Mouse (Mus musculus): Measurements from ENCODE around the gene Scarf2. TPM values are rescaled to one million over a fixed set of nuclear protein-coding genes. Genes with fewer than 3 reads are reported as not detected.

Scarf2 gene
- total RNA-seq, 2 experiments from 2014 or later = 4.7 to 5.4 TPM

GRCm38 (mm10) chr16:17798321-17799180, 1.5 kb downstream of the Scarf2 start:
- peak; percentile 73 for DNase-seq

DNA sequence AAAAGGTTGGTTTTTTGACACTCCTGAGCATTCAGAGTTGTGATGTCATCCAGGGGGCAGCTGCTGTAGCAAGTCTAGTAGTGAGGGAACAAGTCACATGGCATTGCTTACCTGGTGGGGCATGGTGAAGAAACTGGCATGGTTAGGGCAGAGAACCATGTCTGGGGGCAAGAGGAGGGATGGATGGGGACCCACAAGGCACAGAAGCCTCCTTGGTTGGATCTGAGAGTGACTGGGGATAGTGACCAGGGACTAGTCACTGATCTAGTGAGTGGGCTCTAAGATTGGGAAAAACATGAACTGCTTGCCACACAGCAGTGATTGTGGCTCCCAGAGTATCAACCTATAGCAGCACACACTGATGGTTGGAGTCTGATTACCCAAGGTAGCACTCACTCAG, 2.5 kb downstream of the Scarf2 start:
- DNase-seq = no peak

DNA sequence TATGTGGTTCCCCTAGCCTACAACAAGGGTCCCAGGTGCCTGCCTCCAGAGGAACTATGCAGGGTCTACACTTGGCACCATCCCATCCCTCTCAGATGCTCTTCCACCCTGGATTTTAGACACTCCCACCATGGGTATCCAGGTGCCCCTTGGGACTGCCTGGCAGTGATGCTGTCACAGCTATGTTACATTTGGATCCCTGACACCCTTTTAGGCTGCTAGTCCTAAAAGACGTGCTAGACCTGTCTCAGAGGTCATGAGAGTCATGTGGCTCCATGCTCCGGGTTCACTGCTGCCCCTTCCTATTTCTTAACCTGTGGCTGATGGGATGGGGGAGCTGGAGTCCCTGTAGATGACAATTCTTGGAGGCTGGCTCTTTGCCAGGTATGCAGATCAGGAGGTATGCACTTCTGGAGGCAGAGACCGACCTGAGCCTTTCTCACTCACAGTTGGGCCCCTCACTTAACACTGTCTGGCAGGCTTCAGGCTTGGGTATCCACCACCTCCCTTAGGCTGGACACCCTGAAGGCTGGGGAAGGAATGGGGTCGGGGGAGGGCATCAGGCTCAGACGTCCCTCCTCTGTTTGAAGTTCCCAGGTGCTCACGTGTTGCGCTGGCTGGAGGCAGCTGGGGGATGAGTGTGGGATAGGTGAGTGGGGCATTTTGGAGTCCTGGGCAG, 4.8 kb downstream of the Scarf2 start:
- DNase-seq = no peak

- no peak for DNase-seq
Measured at GRCm38 (mm10) chr16:17802456-17802838, 5.4 kb downstream of the Scarf2 start.

- peak; percentile 33 for DNase-seq
Measured at GRCm38 (mm10) chr16:17802839-17803674, 6.0 kb downstream of the Scarf2 start.

DNA sequence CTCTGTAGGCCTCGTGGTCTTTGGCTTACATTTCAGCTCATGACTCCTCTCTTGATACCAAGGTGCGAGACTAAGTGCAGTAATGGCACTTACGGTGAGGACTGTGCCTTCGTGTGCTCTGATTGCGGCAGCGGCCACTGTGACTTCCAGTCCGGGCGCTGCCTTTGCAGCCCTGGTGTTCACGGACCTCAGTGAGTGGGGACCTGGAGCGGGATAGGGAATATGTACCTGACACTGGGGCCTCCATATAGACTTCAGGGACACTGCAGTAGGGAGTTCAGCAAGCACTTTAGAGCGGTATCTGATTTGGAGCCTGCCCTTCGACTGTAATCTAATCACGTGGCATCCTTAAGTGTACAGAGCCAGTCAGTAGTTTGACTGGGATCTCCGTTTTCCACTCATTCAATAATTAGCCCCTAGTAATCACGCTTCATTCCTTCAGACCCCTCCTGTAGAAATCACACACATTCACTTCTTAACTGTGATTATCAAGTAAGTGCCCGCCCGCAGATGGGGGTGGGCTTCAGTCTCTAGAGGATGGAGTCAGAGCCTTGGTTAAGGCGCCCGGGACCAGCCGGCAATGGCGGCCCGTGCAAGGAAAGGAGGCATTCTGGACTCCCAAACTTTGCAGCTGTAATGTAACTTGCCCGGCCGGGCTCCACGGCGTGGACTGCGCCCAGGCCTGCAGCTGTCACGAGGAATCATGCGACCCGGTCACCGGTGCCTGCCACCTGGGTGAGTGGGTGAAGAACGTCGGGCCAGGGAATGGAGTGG, 6.8 kb downstream of the Scarf2 start:
- no peak for DNase-seq

DNA sequence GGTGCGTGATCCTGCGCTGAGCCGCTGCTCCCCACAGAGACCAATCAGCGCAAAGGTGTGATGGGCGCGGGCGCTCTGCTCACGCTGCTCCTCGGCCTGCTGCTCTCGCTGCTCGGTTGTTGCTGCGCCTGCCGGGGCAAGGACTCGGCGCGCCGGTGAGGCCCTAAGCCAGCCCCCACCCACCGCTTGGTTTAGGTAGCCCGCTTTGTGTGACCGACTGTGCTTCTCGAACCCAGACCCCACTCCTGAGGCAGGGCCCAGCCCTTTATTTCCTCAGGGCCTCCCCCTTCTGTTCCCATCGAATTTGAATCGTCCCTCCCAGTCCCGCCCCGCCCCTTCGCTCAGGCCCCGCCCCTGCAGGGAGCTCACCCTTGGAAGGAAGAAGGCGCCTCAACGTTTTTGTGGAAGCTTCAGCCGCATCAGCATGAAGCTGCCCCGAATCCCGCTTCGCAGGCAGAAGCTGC, 7.4 kb downstream of the Scarf2 start:
- no peak for DNase-seq

DNA sequence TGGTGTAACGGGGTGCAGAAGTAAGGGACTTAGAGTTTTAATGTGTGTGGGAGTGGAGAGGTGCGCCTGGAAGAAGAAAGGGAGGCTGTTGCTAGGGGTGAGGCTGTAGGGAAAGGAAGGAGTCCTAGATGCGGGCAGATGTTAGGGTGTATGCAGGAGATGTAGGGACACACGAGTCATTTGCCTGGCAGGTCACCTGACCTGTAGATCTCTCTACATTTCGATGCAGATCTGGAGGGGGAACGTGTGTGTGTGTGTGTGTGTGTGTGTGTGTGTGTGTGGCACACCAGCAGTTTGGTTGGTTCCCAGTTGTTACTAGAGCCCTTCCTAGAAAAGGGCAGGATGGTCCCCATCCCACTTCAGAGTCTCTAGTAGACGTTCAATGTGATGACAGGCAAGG, 7.9 kb downstream of the Scarf2 start:
- DNase-seq = no peak

DNA sequence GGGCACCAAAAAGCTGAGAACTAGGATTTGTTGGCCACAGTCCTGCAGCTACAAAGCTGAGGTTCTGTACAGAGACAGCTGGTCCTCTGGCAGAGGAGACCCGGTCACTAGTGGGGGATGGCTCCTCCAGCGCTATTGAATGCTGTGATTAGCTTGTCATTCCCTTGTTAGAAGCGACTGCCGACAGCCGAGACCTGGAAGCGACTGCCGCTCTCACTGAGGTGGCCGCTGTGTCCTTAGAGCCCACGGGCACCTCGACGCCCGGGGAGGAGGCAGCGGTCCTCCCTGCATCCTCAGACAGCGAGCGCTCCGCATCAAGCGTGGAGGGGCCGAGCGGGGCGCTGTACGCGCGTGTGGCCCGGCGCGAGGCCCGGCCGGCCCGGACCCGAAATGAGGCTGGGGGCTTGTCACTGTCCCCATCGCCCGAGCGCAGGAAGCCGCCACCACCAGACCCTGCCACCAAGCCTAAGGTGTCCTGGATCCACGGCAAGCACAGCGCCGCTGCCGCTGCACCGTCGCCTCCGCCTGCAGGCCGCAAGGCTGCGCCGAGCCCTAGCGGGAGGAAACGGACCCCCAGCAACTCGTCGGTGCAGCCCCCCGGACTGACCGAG, 9.6 kb downstream of the Scarf2 start:
- no peak for DNase-seq

- peak; percentile 89 for DNase-seq
Measured at GRCm38 (mm10) chr16:17807192-17808009, 10.3 kb downstream of the Scarf2 start.

GRCm38 (mm10) chr16:17809125-17809524, 12.0 kb downstream of the Scarf2 start:
- no peak for DNase-seq

DNA sequence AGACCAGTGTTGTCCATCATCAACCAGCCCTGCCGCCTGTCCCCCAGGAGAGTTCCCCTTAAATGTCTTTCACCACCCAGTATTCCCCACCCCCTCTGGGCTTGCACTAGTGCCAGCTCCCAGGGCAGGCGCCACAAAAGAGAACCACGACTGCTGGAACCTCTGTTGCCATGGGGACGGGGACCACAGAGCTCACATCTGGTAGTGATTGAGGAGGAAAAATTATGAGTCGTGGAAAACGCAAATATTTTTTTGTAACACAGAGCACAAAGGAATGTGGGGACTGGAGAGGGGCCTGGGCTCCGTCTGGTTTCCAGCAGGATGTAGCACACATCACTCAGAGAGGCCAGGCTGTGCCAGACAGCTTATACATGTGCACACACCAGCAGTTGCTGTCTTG, 12.6 kb downstream of the Scarf2 start:
- DNase-seq = peak; percentile 78

DNA sequence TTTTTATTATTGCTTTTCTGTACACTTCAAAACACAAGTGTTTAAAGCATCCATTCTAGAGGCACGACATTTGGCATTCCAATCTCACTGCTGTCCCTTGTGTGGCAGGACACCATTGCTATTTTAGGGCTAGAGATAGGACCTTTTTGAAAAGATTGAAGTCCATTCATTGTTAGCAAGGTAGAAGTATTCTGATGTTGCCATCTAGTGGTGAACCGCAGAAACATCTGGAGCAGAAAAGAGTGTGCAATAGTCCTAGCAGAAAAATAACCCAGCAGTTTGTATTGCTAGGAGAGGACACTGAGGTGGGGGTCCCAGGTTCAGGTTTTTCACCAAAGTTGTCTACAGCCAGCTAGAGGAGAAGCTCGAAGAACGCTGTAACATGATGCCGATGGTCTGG, 15.0 kb downstream of the Scarf2 start:
- no peak for DNase-seq

GRCm38 (mm10) chr16:17813173-17813572, 16.1 kb downstream of the Scarf2 start:
- no peak for DNase-seq

DNA sequence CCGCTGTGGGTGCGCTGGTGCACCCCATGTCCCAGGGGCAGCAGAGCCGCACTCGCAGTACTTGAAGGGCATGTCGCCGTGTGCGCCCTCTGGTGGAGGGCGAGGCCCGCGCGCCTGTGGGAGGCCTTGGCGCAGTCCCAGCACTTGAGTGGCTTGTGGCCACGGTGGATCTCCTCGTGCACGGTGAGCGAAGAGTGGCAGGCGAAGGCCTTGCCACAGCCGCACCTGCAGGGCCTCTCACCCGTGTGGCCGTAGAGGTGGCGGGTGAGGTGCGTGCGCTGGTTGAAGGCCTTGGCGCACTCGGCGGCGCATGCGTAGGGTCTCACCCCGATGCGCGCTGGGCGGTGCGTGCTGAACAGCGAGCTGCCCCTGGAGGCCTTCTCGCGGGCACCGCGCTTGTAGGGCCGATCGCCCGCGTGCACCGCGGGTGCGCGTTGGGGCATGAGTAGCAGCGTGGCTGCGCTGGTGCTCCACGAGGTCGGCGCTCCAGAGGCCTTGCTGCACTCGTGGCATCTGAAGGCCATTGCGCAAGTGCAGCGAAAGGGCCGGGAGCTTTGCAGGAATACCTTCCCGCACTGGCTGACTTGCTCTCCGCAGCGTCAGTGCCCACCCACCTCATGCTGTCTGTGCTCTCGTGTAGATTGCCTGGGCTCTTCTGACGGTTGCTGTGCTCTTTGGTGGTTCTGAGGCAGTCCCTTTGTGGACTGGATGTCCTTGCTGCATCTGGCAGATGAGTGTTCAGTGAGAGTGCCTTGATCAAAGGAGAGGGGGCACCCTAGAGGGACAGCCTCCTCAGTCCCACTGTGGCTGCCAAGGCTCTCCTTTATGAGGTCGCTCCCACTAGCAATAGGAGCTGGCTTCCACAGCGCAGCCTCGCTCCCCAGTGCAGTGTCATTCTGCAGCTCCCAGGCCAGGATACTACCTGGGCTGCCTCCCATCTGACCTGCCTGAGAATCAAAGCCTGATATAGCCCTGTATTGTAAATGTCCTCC, 18.6 kb downstream of the Scarf2 start:
- peak; percentile 56 for DNase-seq

- no peak for DNase-seq
Measured at GRCm38 (mm10) chr16:17816528-17816927, 19.4 kb downstream of the Scarf2 start.

- no peak for DNase-seq
Measured at GRCm38 (mm10) chr16:17826500-17826899, 29.4 kb downstream of the Scarf2 start.

DNA sequence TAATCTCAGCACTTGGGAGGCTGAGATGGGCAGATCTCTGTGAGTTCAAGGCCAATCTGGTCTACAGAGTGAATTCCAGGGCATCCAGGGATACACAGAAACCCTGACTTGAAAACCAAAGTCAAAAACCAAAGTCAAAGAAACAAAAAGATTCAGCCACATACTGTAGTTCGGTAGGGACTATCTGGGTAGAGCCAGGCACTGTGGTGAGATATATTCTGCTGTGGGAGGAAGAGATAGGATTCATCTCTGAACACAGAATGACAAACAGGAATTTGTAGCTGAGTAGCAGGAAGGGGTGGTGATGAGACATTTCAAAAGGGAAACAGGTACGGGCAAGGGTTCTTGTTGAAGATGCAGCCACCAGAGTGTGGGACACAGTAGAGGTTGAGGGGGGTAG, 31.1 kb downstream of the Scarf2 start:
- DNase-seq = no peak

DNA sequence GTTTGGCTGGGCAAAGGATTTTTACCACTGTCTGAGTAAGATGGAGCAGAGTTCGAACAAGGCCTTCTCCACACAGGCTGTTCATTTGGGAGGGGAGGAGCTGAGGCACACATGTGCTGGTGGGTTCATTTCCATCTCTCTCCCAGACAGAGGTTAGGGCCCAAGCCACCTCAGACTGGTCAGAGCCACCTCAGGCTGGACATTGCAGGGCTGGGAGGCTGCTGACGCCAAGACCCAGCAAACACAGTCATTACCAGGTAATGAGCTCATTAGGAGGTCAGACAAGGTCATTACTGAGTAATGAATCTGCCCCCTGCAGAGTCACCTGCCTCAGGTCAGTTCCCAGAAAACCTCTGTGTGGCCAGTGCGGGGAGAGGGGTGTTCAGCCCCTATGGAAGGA, 31.8 kb downstream of the Scarf2 start:
- DNase-seq = no peak

All from gastrocnemius, postnatal 25 days (tissue).